17 mouse cellular contexts compared by ENCODE assay signal in genomic region chr4:58624059-58624458, GRCm38 (mm10).
DNase-seq lines count a peak whose midpoint lies in the region; ATAC-seq and TF ChIP-seq lines count a peak whose summit lies in the region.
"Had no signal": no experiment of that assay in that cellular context is flagged by ENCODE, and none has a peak within 500 bp of the region (broad histone marks: within the 10 kb centered on the region; RNA-seq: fewer than 3 reads in every experiment).

No protein-coding gene starts in this region.

- TF ChIP-seq EP300 in liver, embryonic 14.5 days (IDR thresholded peaks at IDR 0.05; ENCODE audit: low read depth): no peak
- no peak for TF ChIP-seq EP300 in CH12.LX (IDR thresholded peaks at IDR 0.05; ENCODE audit: low read length)

- TF ChIP-seq RAD21 in CH12.LX (IDR thresholded peaks at IDR 0.05; ENCODE audit: low read depth, low read length): peak; percentile 59

- H3K27me3 ChIP-seq in heart, embryonic 12.5 days (replicated peaks): no peaks in the 10 kb centered on the region
- no peaks in the 10 kb centered on the region for H3K27me3 ChIP-seq in liver, embryonic 14.5 days (ENCODE audit: control insufficient read depth, insufficient read depth, low read length)
- no peaks in the 10 kb centered on the region for H3K27me3 ChIP-seq in liver, embryonic 12.5 days (replicated peaks)
- no peaks in the 10 kb centered on the region for H3K27me3 ChIP-seq in CH12.LX (replicated peaks)
- no peaks in the 10 kb centered on the region for H3K27me3 ChIP-seq in kidney, embryonic 16.5 days (ENCODE audit: insufficient read depth, low read length)
- H3K27me3 ChIP-seq: forebrain, embryonic 15.5 days; hindbrain, embryonic 12.5 days; neural tube, embryonic 12.5 days had no signal

- peaks cover 1% of the 10 kb centered on the region; the same call in 1 of the 2 replicates for H3K9me3 ChIP-seq in heart, embryonic 12.5 days (replicated peaks)
- no peaks in the 10 kb centered on the region for H3K9me3 ChIP-seq in liver, embryonic 14.5 days (ENCODE audit: control insufficient read depth, low read length)
- H3K9me3 ChIP-seq in liver, embryonic 12.5 days (replicated peaks): no peaks in the 10 kb centered on the region
- H3K9me3 ChIP-seq in CH12.LX (replicated peaks; ENCODE audit: low read length): peaks cover 2% of the 10 kb centered on the region
- peaks cover 4% of the 10 kb centered on the region; the same call in 1 of the 2 replicates for H3K9me3 ChIP-seq in kidney, embryonic 16.5 days (ENCODE audit: low read length)
- H3K9me3 ChIP-seq: forebrain, embryonic 15.5 days; neural tube, embryonic 12.5 days had no signal

- no peak overlapping the region for H3K4me2 ChIP-seq in heart, embryonic 12.5 days
- H3K4me2 ChIP-seq in liver, embryonic 14.5 days (ENCODE audit: low read depth): no peak overlapping the region
- H3K4me2 ChIP-seq in liver, embryonic 12.5 days: no peak overlapping the region
- H3K4me2 ChIP-seq in CH12.LX (ENCODE audit: insufficient read depth, low read depth, poor library complexity, severe bottlenecking): no peak overlapping the region
- H3K4me2 ChIP-seq in kidney, embryonic 16.5 days (replicated peaks; ENCODE audit: low read depth, low read length): no peak overlapping the region
- H3K4me2 ChIP-seq: forebrain, embryonic 15.5 days; hindbrain, embryonic 12.5 days; neural tube, embryonic 12.5 days had no signal

- dilution Hi-C loops in CH12.LX (cut with MboI; ENCODE audit: extremely low pct_ligation_motif_present, extremely low pct_unique_long_range_greater_than_20kb, low sequenced_read_pairs): no loop called here

- WGBS in heart, embryonic 12.5 days: 67% methylated on average over 3 of the region's 3 CpGs
- 50% methylated on average over 3 of the region's 3 CpGs for WGBS in liver, embryonic 14.5 days (ENCODE audit: insufficient replicate concordance)
- 56% methylated on average over 3 of the region's 3 CpGs for WGBS in liver, embryonic 12.5 days (ENCODE audit: insufficient replicate concordance)
- WGBS in kidney, embryonic 16.5 days: 80% methylated on average over 3 of the region's 3 CpGs

- no peaks in the 10 kb centered on the region for H3K4me1 ChIP-seq in heart, embryonic 12.5 days (replicated peaks)
- no peaks in the 10 kb centered on the region for H3K4me1 ChIP-seq in liver, embryonic 14.5 days (replicated peaks; ENCODE audit: control insufficient read depth in 2 of 2, insufficient read depth in 2 of 2, low read length in 1 of 2)
- no peaks in the 10 kb centered on the region for H3K4me1 ChIP-seq in liver, embryonic 12.5 days
- H3K4me1 ChIP-seq in CH12.LX (ENCODE audit: control insufficient read depth in 1 of 2, insufficient read depth in 2 of 2): 0 out of 4 replicates have a peak, but pooled peaks cover 0 to 4% of the 10 kb centered on the region in 2 experiments
- H3K4me1 ChIP-seq in kidney, embryonic 16.5 days (ENCODE audit: insufficient read depth, low read length): no peaks in the 10 kb centered on the region
- H3K4me1 ChIP-seq: forebrain, embryonic 15.5 days; hindbrain, embryonic 12.5 days; neural tube, embryonic 12.5 days had no signal

- no peak overlapping the region for H3K27ac ChIP-seq in heart, embryonic 12.5 days (ENCODE audit: poor library complexity, severe bottlenecking)
- no peak overlapping the region for H3K27ac ChIP-seq in liver, embryonic 14.5 days
- no peak overlapping the region for H3K27ac ChIP-seq in liver, embryonic 12.5 days
- no peak overlapping the region for H3K27ac ChIP-seq in CH12.LX (ENCODE audit: insufficient read depth, low read depth)
- H3K27ac ChIP-seq in kidney, embryonic 16.5 days (ENCODE audit: low read length): no peak overlapping the region
- H3K27ac ChIP-seq: forebrain, embryonic 15.5 days; hindbrain, embryonic 12.5 days; neural tube, embryonic 12.5 days had no signal

- peak; percentile 14 for DNase-seq in heart, adult 11 months
- no peak for DNase-seq in liver, embryonic 14.5 days (ENCODE audit: low read depth in 3 of 3, low spot score in 3 of 3)
- DNase-seq in CH12.LX (ENCODE audit: extremely low read depth): peak; percentile 16
- peak; percentile 6 for DNase-seq in induced T-regulatory cell, adult 2 months (ENCODE audit: low read depth)
- DNase-seq in frontal cortex, postnatal 25 days (ENCODE audit: low spot score in 2 of 2): no peak
- DNase-seq: adrenal gland, postnatal 25 days; B cell, adult 2 months; cerebellum, adult 9-11 months; gastrocnemius, postnatal 14 days; kidney, adult 11 months had no signal

- H3K36me3 ChIP-seq in heart, embryonic 12.5 days: no peaks in the 10 kb centered on the region
- no peaks in the 10 kb centered on the region for H3K36me3 ChIP-seq in liver, embryonic 14.5 days (replicated peaks; ENCODE audit: control insufficient read depth, insufficient read depth, low read depth)
- H3K36me3 ChIP-seq in liver, embryonic 12.5 days: no peaks in the 10 kb centered on the region
- H3K36me3 ChIP-seq in CH12.LX (replicated peaks in 1 of 2; ENCODE audit: control insufficient read depth in 1 of 2, insufficient read depth in 1 of 2, low read length in 1 of 2): no peaks in the 10 kb centered on the region
- no peaks in the 10 kb centered on the region for H3K36me3 ChIP-seq in kidney, embryonic 16.5 days (ENCODE audit: insufficient read depth, low read length)
- H3K36me3 ChIP-seq: forebrain, embryonic 15.5 days; hindbrain, embryonic 12.5 days; neural tube, embryonic 12.5 days had no signal

- ATAC-seq in heart, embryonic 12.5 days (ENCODE audit: insufficient number of reproducible peaks, low FRiP score): no peak
- no peak for ATAC-seq in liver, embryonic 14.5 days (ENCODE audit: insufficient read depth)
- no peak for ATAC-seq in liver, embryonic 12.5 days
- no peak for ATAC-seq in kidney, embryonic 16.5 days (ENCODE audit: low FRiP score, low TSS enrichment)
- ATAC-seq: activated CD4-positive, CD25-positive, alpha-beta regulatory T cell, adult 4 months; forebrain, embryonic 15.5 days had no signal

- in situ Hi-C loops in CH12.LX (cut with MboI; ENCODE audit: low pct_ligation_motif_present, low pct_unique_long_range_greater_than_20kb, low sequenced_read_pairs): no loop called here

- TF ChIP-seq CTCF in liver, embryonic 14.5 days (IDR thresholded peaks at IDR 0.05; ENCODE audit: low read depth): peak; percentile 41
- TF ChIP-seq CTCF in CH12.LX (conservative IDR thresholded peaks at IDR 0.05 in 1 of 2, IDR thresholded peaks at IDR 0.05 in 1 of 2; ENCODE audit: low read depth in 2 of 2, low read length in 2 of 2): peak in 1 of 2 experiments; percentile 65; a peak in 2 of 4 replicates

- H3K79me2 ChIP-seq in CH12.LX (replicated peaks; ENCODE audit: control insufficient read depth, extremely low read depth, insufficient read depth, poor library complexity, severe bottlenecking): no peaks in the 10 kb centered on the region

- no peak overlapping the region for H3K9ac ChIP-seq in heart, embryonic 12.5 days
- no peak overlapping the region for H3K9ac ChIP-seq in liver, embryonic 14.5 days (replicated peaks)
- H3K9ac ChIP-seq in liver, embryonic 12.5 days: no peak overlapping the region
- no peak overlapping the region for H3K9ac ChIP-seq in CH12.LX (ENCODE audit: insufficient read depth, low read depth)
- H3K9ac ChIP-seq in kidney, embryonic 16.5 days (replicated peaks; ENCODE audit: low read length): no peak overlapping the region
- H3K9ac ChIP-seq: forebrain, embryonic 15.5 days; hindbrain, embryonic 12.5 days; neural tube, embryonic 12.5 days had no signal

- no peak overlapping the region for H3K4me3 ChIP-seq in heart, embryonic 12.5 days
- no peak overlapping the region for H3K4me3 ChIP-seq in liver, embryonic 14.5 days (ENCODE audit: insufficient read depth in 1 of 2, low read depth in 2 of 2, low read length in 2 of 2)
- H3K4me3 ChIP-seq in liver, embryonic 12.5 days: no peak overlapping the region
- H3K4me3 ChIP-seq in CH12.LX (replicated peaks in 1 of 3; ENCODE audit: low read depth in 2 of 3, low read length in 2 of 3, poor library complexity in 1 of 3): no peak overlapping the region
- H3K4me3 ChIP-seq in kidney, embryonic 16.5 days (ENCODE audit: low read length): no peak overlapping the region
- H3K4me3 ChIP-seq: forebrain, embryonic 15.5 days; hindbrain, embryonic 12.5 days; neural tube, embryonic 12.5 days had no signal

- TF ChIP-seq POLR2A in CH12.LX (IDR thresholded peaks at IDR 0.05; ENCODE audit: low read depth, low read length): no peak

TF ChIP-seq in CH12.LX, 34 proteins besides CTCF, POLR2A, EP300 and RAD21:
- TF ChIP-seq HCFC1 (IDR thresholded peaks at IDR 0.05; ENCODE audit: low read depth, low read length): no peak
- TF ChIP-seq SMC3 (IDR thresholded peaks at IDR 0.05; ENCODE audit: low read depth, low read length): peak; percentile 71
TF ChIP-seq in CH12.LX: peak in this region for 1.

Comparison
In these comparisons a context has a peak if more than half of its experiments do, and no peak if none do; other contexts are left out.
1. DNase-seq: peak in heart, adult 11 months (single experiment), CH12.LX (single experiment) and induced T-regulatory cell, adult 2 months (single experiment); none in liver, embryonic 14.5 days (0 of 3) and frontal cortex, postnatal 25 days (0 of 2).